Mouse (Mus musculus) liver, embryonic 11.5 days (tissue): Measurements from ENCODE around the gene Sfxn5. TPM values are rescaled to one million over a fixed set of nuclear protein-coding genes. Genes with fewer than 3 reads are reported as not detected.

Experiments
- ATAC-seq: fragments of 200-750 bp; cut with Nextera tagmentation; replicated peaks from 2 replicates; pipeline ENCODE4 v1.8.0; 2017; ENCODE audit warnings: moderate number of reproducible peaks, mild to moderate bottlenecking, moderate TSS enrichment, moderate library complexity; ENCODE audit not compliant: low FRiP score
- DNase-seq: peaks from one replicate; pipeline ENCODE4 v3.0.0-alpha.2; 2017; ENCODE audit warnings: low spot score
- H3K27ac ChIP-seq: fragments of 300-500 bp; sonication (generic); 2 replicates; pipeline ENCODE4 v1.5.1; 2014; ENCODE audit warnings: mild to moderate bottlenecking, low read depth, low read length, control low read depth
- H3K27me3 ChIP-seq: fragments of 300-500 bp; sonication (generic); replicated peaks from 2 replicates; pipeline ENCODE4 v1.6.1; 2014; ENCODE audit warnings: low read length, mixed read lengths; ENCODE audit not compliant: control insufficient read depth, insufficient read depth
- H3K36me3 ChIP-seq: fragments of 300-500 bp; sonication (generic); 2 replicates; pipeline ENCODE4 v1.6.1; 2014; ENCODE audit warnings: mild to moderate bottlenecking, low read length, moderate library complexity, mixed read lengths; ENCODE audit not compliant: control insufficient read depth, insufficient read depth
- H3K4me1 ChIP-seq: fragments of 300-500 bp; sonication (generic); replicated peaks from 2 replicates; pipeline ENCODE4 v1.6.1; 2014; ENCODE audit warnings: low read length, mixed read lengths; ENCODE audit not compliant: control insufficient read depth, insufficient read depth
- H3K4me2 ChIP-seq: fragments of 300-500 bp; sonication (generic); 2 replicates; pipeline ENCODE4 v1.6.1; 2014; ENCODE audit warnings: mild to moderate bottlenecking, control low read depth, moderate library complexity
- H3K4me3 ChIP-seq: fragments of 300-500 bp; sonication (generic); 2 replicates; pipeline ENCODE4 v1.5.1; 2014; ENCODE audit warnings: low read depth, low read length, control low read depth
- H3K9ac ChIP-seq: fragments of 300-500 bp; sonication (generic); 2 replicates; pipeline ENCODE4 v1.6.1; 2014; ENCODE audit warnings: low read depth, low read length, control low read depth
- H3K9me3 ChIP-seq: fragments of 300-500 bp; sonication (generic); 2 replicates; pipeline ENCODE4 v1.6.1; 2016; ENCODE audit warnings: low read length, inconsistent platforms, mixed read lengths; ENCODE audit not compliant: control insufficient read depth
- WGBS: fragments of 180-500 bp; shearing (Covaris S2); extraction: QIAGEN DNeasy Blood & Tissue Kit; methylation state at CpG from one replicate; pipeline ENCODE4 v1.1.7; 2014; 5-methylcytosine and 5-hydroxymethylcytosine counted together
- polyA plus RNA-seq: library from polyadenylated mRNA; unstranded; fragments of >200 nt; fragmentation: Nextera tagmentation; extraction: Ambion mirVana; gene quantifications from 2 replicates; pipeline ENCODE4 v1.2.1, GENCODE M21; 2014

The Sfxn5 gene
- polyA plus RNA-seq, 1 experiment from 2014 or later: 3.8 TPM

GRCm38 (mm10) chr6:85206182-85206938 is 126.9 kb downstream of the Sfxn5 start:
- Histone ChIP-seq H3K36me3 (no peaks in the 10 kb centered on the region), H3K4me3 (no peak overlapping the region), H3K9me3 (no peaks in the 10 kb centered on the region), H3K4me1 (no peaks in the 10 kb centered on the region), H3K4me2 (no peak overlapping the region), H3K9ac (no peak overlapping the region), H3K27me3 (peaks cover 22% of the 10 kb centered on the region), H3K27ac (no peak overlapping the region)
- no peak for DNase-seq
- WGBS: 38% methylated on average over 16 of the region's 16 CpGs
- no peak for ATAC-seq

- Histone ChIP-seq H3K36me3 (no peaks in the 10 kb centered on the region), H3K4me2 (no peak overlapping the region), H3K4me3 (no peak overlapping the region), H3K4me1 (no peaks in the 10 kb centered on the region), H3K27me3 (peaks cover 46% of the 10 kb centered on the region), H3K9me3 (no peaks in the 10 kb centered on the region), H3K9ac (no peak overlapping the region), H3K27ac (no peak overlapping the region)
- DNase-seq: no peak
- WGBS: 47% methylated on average over 2 of the region's 2 CpGs
- ATAC-seq: no peak
These were observed 135.3 kb downstream of the Sfxn5 start for GRCm38 (mm10) chr6:85197951-85198350.

GRCm38 (mm10) chr6:85193381-85194318 is 139.6 kb downstream of the Sfxn5 start:
- WGBS: 6% methylated on average over 28 of the region's 29 CpGs
- DNase-seq (no peak), ATAC-seq (no peak)
- Histone ChIP-seq H3K4me1 (no peaks in the 10 kb centered on the region; the same call in none of the 2 replicates), H3K27me3 (peaks cover 86% of the 10 kb centered on the region), H3K9ac (no peak overlapping the region), H3K4me3 (no peak overlapping the region), H3K36me3 (no peaks in the 10 kb centered on the region), H3K4me2 (no peak overlapping the region), H3K9me3 (no peaks in the 10 kb centered on the region), H3K27ac (no peak overlapping the region)

- Histone ChIP-seq H3K4me2 (no peak overlapping the region), H3K4me3 (no peak overlapping the region), H3K27ac (no peak overlapping the region), H3K9me3 (no peaks in the 10 kb centered on the region), H3K36me3 (no peaks in the 10 kb centered on the region), H3K4me1 (peaks cover 3% of the 10 kb centered on the region), H3K9ac (no peak overlapping the region), H3K27me3 (peaks cover 95% of the 10 kb centered on the region)
- 16% methylated on average over 9 of the region's 9 CpGs for WGBS
- ATAC-seq (no peak), DNase-seq (no peak)
These were observed 141.3 kb downstream of the Sfxn5 start for GRCm38 (mm10) chr6:85191751-85192440.

- H3K4me3 ChIP-seq: peak overlapping the region; percentile 30
- no peak for ATAC-seq
- no peak for DNase-seq
- H3K4me2 ChIP-seq: peak overlapping the region; percentile 52; the same call in 1 of the 2 replicates
- no peak overlapping the region for H3K27ac ChIP-seq
- H3K27me3 ChIP-seq: peaks cover 97% of the 10 kb centered on the region
- peaks cover 3% of the 10 kb centered on the region for H3K4me1 ChIP-seq
- H3K9ac ChIP-seq: no peak overlapping the region
- no peaks in the 10 kb centered on the region for H3K9me3 ChIP-seq
- under 1% methylated on average over 13 of the region's 13 CpGs for WGBS
- H3K36me3 ChIP-seq: no peaks in the 10 kb centered on the region
These were observed 142.6 kb downstream of the Sfxn5 start for GRCm38 (mm10) chr6:85190671-85191070.

GRCm38 (mm10) chr6:85189911-85190591 is 143.2 kb downstream of the Sfxn5 start:
- Histone ChIP-seq H3K27me3 (peaks cover 100% of the 10 kb centered on the region), H3K9ac (no peak overlapping the region), H3K9me3 (no peaks in the 10 kb centered on the region), H3K36me3 (no peaks in the 10 kb centered on the region), H3K27ac (no peak overlapping the region), H3K4me1 (peaks cover 3% of the 10 kb centered on the region), H3K4me3 (peak overlapping the region; percentile 30), H3K4me2 (peak overlapping the region; percentile 52)
- WGBS: 2% methylated on average over 52 of the region's 52 CpGs
- DNase-seq (peak; percentile 60), ATAC-seq (no peak)

GRCm38 (mm10) chr6:85189361-85189760 is 143.9 kb downstream of the Sfxn5 start:
- ATAC-seq (no peak), DNase-seq (no peak)
- Histone ChIP-seq H3K27ac (no peak overlapping the region), H3K4me1 (peaks cover 3% of the 10 kb centered on the region), H3K4me2 (no peak overlapping the region), H3K9me3 (no peaks in the 10 kb centered on the region), H3K27me3 (peaks cover 97% of the 10 kb centered on the region), H3K36me3 (no peaks in the 10 kb centered on the region), H3K9ac (no peak overlapping the region), H3K4me3 (no peak overlapping the region)
- 12% methylated on average over 14 of the region's 14 CpGs for WGBS
